Mouse (Mus musculus) intestine, embryonic 16.5 days (tissue): ENCODE results near the gene Hspa12a. TPM values are rescaled to one million over a fixed set of nuclear protein-coding genes. Genes with fewer than 3 reads are reported as not detected.
A peak's percentile ranks its signal among the peaks of the same experiment; 100 is the strongest.
"Not testable (repeated sequence)": the region's sequence is repeated elsewhere in the genome, so short reads cannot be mapped to it uniquely, and the experiment has no call there.

Experiments used
- ATAC-seq: fragments of 200-750 bp; cut with Nextera tagmentation; 2 replicates; pipeline ENCODE4 v1.8.0; 2017; ENCODE audit warnings: moderate TSS enrichment, moderate library complexity
- H3K27ac ChIP-seq: fragments of 300-500 bp; sonication (generic); 2 replicates; pipeline ENCODE4 v1.5.1; 2014; ENCODE audit warnings: mild to moderate bottlenecking, low read length
- H3K27me3 ChIP-seq: fragments of 300-500 bp; sonication (generic); replicated peaks from 2 replicates; pipeline ENCODE4 v1.6.1; 2014; ENCODE audit warnings: low read length, control low read depth, mixed read lengths; ENCODE audit not compliant: control insufficient read depth, insufficient read depth
- H3K36me3 ChIP-seq: fragments of 300-500 bp; sonication (generic); 2 replicates; pipeline ENCODE4 v1.6.1; 2014; ENCODE audit warnings: low read length, control low read depth; ENCODE audit not compliant: control insufficient read depth, insufficient read depth
- H3K4me1 ChIP-seq: fragments of 300-500 bp; sonication (generic); 2 replicates; pipeline ENCODE4 v1.6.1; 2014; ENCODE audit warnings: low read length, control low read depth, mixed read lengths; ENCODE audit not compliant: control insufficient read depth, insufficient read depth
- H3K4me2 ChIP-seq: fragments of 300-500 bp; sonication (generic); 2 replicates; pipeline ENCODE4 v1.6.1; 2014; ENCODE audit warnings: low read depth, low read length, control low read depth
- H3K4me3 ChIP-seq: fragments of 300-500 bp; sonication (generic); 2 replicates; pipeline ENCODE4 v1.5.1; 2014; ENCODE audit warnings: mild to moderate bottlenecking, low read length
- H3K9ac ChIP-seq: fragments of 300-500 bp; sonication (generic); 2 replicates; pipeline ENCODE4 v1.6.1; 2014; ENCODE audit warnings: low read depth, low read length
- H3K9me3 ChIP-seq: fragments of 300-500 bp; sonication (generic); 2 replicates; pipeline ENCODE4 v1.6.1; 2016; ENCODE audit warnings: low read length, control low read depth; ENCODE audit not compliant: control insufficient read depth
- WGBS: fragments of 180-500 bp; shearing (Covaris S2); extraction: QIAGEN DNeasy Blood & Tissue Kit; methylation state at CpG from one replicate; pipeline ENCODE4 v1.1.7; 2014; 5-methylcytosine and 5-hydroxymethylcytosine counted together
- polyA plus RNA-seq: library from polyadenylated mRNA; unstranded; fragments of >200 nt; fragmentation: Nextera tagmentation; extraction: Ambion mirVana; gene quantifications from 2 replicates; pipeline ENCODE4 v1.2.1, GENCODE M21; 2015

The Hspa12a gene
- polyA plus RNA-seq, 1 experiment from 2014 or later, result 4.2 TPM

- H3K9ac ChIP-seq, result no peak overlapping the region; the same call in 1 of the 2 replicates
- peaks cover 11% of the 10 kb centered on the region; the same call in 1 of the 2 replicates for H3K27me3 ChIP-seq
- H3K4me3 ChIP-seq, result peak overlapping the region; percentile 24
- no peaks in the 10 kb centered on the region for H3K36me3 ChIP-seq
- peak overlapping the region; percentile 20 for H3K4me2 ChIP-seq
- H3K27ac ChIP-seq, result no peak overlapping the region
- no peaks in the 10 kb centered on the region for H3K9me3 ChIP-seq
- 8% methylated on average over 11 of the region's 11 CpGs for WGBS
- no peak for ATAC-seq
- H3K4me1 ChIP-seq, result no peaks in the 10 kb centered on the region
Measured at GRCm38 (mm10) chr19:58918597-58918996, 24.9 kb downstream of the Hspa12a start.

GRCm38 (mm10) chr19:58913301-58913700 lies 30.2 kb downstream of the Hspa12a start:
- H3K4me1 ChIP-seq, result no peaks in the 10 kb centered on the region
- no peak overlapping the region for H3K4me2 ChIP-seq
- H3K27me3 ChIP-seq, result peaks cover 8% of the 10 kb centered on the region; the same call in 1 of the 2 replicates
- H3K9ac ChIP-seq, result no peak overlapping the region
- no peaks in the 10 kb centered on the region for H3K36me3 ChIP-seq
- no peak overlapping the region for H3K4me3 ChIP-seq
- no peak for ATAC-seq
- WGBS, result 88% methylated on average over 6 of the region's 6 CpGs
- H3K9me3 ChIP-seq, result no peaks in the 10 kb centered on the region
- no peak overlapping the region for H3K27ac ChIP-seq

GRCm38 (mm10) chr19:58911386-58911785 lies 32.1 kb downstream of the Hspa12a start:
- Histone ChIP-seq H3K4me1 (no peaks in the 10 kb centered on the region), H3K4me2 (peak overlapping the region; percentile 52), H3K27ac (no peak overlapping the region), H3K9ac (peak overlapping the region; percentile 49), H3K36me3 (no peaks in the 10 kb centered on the region), H3K27me3 (no peaks in the 10 kb centered on the region), H3K9me3 (no peaks in the 10 kb centered on the region), H3K4me3 (peak overlapping the region; percentile 42)
- ATAC-seq, result peak; percentile 62
- 13% methylated on average over 9 of the region's 9 CpGs for WGBS

- peak overlapping the region; percentile 52 for H3K4me2 ChIP-seq
- no peaks in the 10 kb centered on the region for H3K27me3 ChIP-seq
- no peaks in the 10 kb centered on the region for H3K4me1 ChIP-seq
- WGBS, result 1% methylated on average over 11 of the region's 11 CpGs
- peak overlapping the region; percentile 49 for H3K9ac ChIP-seq
- ATAC-seq, result peak; percentile 44; the same call in 1 of the 2 replicates
- H3K27ac ChIP-seq, result no peak overlapping the region
- no peaks in the 10 kb centered on the region for H3K9me3 ChIP-seq
- no peaks in the 10 kb centered on the region for H3K36me3 ChIP-seq
- peak overlapping the region; percentile 42 for H3K4me3 ChIP-seq
Measured at GRCm38 (mm10) chr19:58910941-58911368, 32.5 kb downstream of the Hspa12a start.

- H3K9me3 ChIP-seq, result no peaks in the 10 kb centered on the region
- no peak overlapping the region for H3K9ac ChIP-seq
- no peak overlapping the region for H3K4me2 ChIP-seq
- H3K4me3 ChIP-seq, result no peak overlapping the region
- no peaks in the 10 kb centered on the region for H3K36me3 ChIP-seq
- no peak for ATAC-seq
- H3K27ac ChIP-seq, result no peak overlapping the region
- no peaks in the 10 kb centered on the region for H3K27me3 ChIP-seq
- WGBS, result 64% methylated on average over 10 of the region's 10 CpGs
- H3K4me1 ChIP-seq, result no peaks in the 10 kb centered on the region
Measured at GRCm38 (mm10) chr19:58908018-58908417, 35.4 kb downstream of the Hspa12a start.

GRCm38 (mm10) chr19:58906685-58907084 lies 36.8 kb downstream of the Hspa12a start:
- ATAC-seq, result no peak
- no peaks in the 10 kb centered on the region for H3K4me1 ChIP-seq
- H3K9me3 ChIP-seq, result no peaks in the 10 kb centered on the region
- H3K27me3 ChIP-seq, result no peaks in the 10 kb centered on the region
- WGBS, result 51% methylated on average over 9 of the region's 9 CpGs
- no peak overlapping the region for H3K4me2 ChIP-seq
- H3K27ac ChIP-seq, result no peak overlapping the region
- no peak overlapping the region for H3K4me3 ChIP-seq
- no peaks in the 10 kb centered on the region for H3K36me3 ChIP-seq
- H3K9ac ChIP-seq, result no peak overlapping the region

GRCm38 (mm10) chr19:58903899-58904327 lies 39.5 kb downstream of the Hspa12a start:
- Histone ChIP-seq H3K27me3 (no peaks in the 10 kb centered on the region), H3K4me1 (no peaks in the 10 kb centered on the region), H3K9me3 (no peaks in the 10 kb centered on the region), H3K4me3 (peak overlapping the region; percentile 33), H3K27ac (peak overlapping the region; percentile 28; the same call in 1 of the 2 replicates), H3K36me3 (no peaks in the 10 kb centered on the region), H3K4me2 (peak overlapping the region; percentile 41), H3K9ac (no peak overlapping the region)
- WGBS, result under 1% methylated on average over 11 of the region's 11 CpGs
- ATAC-seq, result peak; percentile 90

GRCm38 (mm10) chr19:58903079-58903898 lies 40.2 kb downstream of the Hspa12a start:
- no peak for ATAC-seq
- Histone ChIP-seq H3K27ac (peak overlapping the region; percentile 28; the same call in 1 of the 2 replicates), H3K4me3 (no peak overlapping the region), H3K36me3 (no peaks in the 10 kb centered on the region), H3K4me1 (no peaks in the 10 kb centered on the region), H3K9ac (no peak overlapping the region), H3K4me2 (peak overlapping the region; percentile 41), H3K9me3 (no peaks in the 10 kb centered on the region), H3K27me3 (no peaks in the 10 kb centered on the region)
- WGBS, result 61% methylated on average over 7 of the region's 7 CpGs

GRCm38 (mm10) chr19:58900471-58900870 lies 43.0 kb downstream of the Hspa12a start:
- 86% methylated on average over 10 of the region's 10 CpGs for WGBS
- not testable (repeated sequence) for H3K36me3 ChIP-seq, H3K4me3 ChIP-seq, H3K9me3 ChIP-seq, H3K4me2 ChIP-seq, H3K4me1 ChIP-seq, H3K9ac ChIP-seq, H3K27ac ChIP-seq, H3K27me3 ChIP-seq, ATAC-seq
